Mouse (Mus musculus) gastrocnemius, postnatal 25 days (tissue): ENCODE measurements around the gene Tmem235. TPM values are rescaled to one million over a fixed set of nuclear protein-coding genes. Genes with fewer than 3 reads are reported as not detected.

Experiments
- DNase-seq: peaks from one replicate; pipeline ENCODE4 v3.0.0; 2022
- total RNA-seq, 2 experiments: library from RNA; stranded (reverse); gene quantifications; 1 replicate in 1 of 2; 2 replicates in 1 of 2; pipeline ENCODE4 v1.2.3; 2021

The Tmem235 gene
- total RNA-seq, 2 experiments from 2014 or later, result not detected

DNA sequence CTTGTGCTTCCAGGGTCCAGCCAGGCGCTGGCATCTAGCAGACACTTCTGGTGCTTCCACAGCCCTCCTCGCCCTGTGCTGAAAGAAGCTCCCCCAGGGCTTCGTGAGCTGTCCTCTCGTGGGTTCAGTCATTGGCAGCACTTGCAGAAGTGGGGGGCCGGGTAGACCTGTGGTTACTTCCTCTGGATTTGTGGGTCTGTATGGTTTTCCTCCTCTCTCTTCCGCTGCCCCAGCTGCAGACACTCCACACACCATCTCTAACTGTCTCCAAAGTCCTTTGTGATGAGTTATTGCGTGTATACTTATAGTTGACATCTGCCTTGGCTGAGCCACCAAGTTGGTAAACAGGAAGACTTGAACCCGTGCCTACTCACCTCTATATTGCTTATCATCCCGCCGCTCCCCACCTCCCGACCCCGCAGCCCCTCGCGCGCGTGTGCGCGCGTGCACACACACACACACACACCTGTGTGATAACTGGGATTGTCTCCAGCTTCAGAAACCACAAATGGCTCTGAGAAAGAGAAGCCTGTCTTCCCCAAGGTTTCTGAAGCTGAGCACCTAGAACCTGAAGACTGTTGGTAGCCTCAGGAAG is 31.1 kb downstream of the Tmem235 start:
- DNase-seq, result no peak

DNA sequence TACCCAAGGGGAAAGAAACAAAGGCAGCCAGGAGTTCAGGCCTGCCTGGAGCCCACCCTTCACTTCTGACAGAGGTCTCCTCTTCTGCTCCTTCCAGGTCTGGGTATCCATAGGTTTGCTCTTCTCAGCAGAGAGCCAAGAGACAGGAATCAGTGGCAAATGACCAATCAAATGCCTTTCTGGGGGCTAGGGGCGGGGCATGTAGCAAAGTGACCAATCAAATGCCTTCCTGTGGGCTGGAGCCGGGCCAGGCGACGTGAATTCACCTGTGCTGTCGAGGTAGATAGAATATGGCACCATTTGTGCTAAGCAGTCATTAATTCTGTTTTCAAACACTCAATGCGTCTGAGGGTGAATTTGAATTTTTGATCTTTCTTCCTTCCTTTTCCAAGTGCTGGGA is 31.6 kb downstream of the Tmem235 start:
- DNase-seq, result no peak

DNA sequence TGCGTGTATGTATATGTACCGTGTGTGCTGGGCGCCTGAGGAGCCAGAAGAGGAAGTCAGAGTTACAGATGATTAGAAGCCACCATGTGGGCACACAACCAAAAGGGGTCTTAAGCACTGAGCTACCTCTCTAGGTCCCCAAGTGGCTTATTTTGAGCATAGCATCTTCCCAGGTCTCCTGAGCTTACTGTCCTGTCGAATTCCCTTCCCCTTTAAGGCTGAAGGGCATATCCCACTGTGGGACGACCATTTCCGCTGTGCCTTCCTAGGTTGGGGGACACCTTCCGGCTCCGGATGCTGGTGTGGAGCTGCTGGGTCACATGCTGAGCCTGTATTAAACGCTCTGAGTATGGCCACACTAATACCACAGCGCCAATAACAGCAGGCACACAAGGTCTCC is 34.1 kb downstream of the Tmem235 start:
- no peak for DNase-seq

DNA sequence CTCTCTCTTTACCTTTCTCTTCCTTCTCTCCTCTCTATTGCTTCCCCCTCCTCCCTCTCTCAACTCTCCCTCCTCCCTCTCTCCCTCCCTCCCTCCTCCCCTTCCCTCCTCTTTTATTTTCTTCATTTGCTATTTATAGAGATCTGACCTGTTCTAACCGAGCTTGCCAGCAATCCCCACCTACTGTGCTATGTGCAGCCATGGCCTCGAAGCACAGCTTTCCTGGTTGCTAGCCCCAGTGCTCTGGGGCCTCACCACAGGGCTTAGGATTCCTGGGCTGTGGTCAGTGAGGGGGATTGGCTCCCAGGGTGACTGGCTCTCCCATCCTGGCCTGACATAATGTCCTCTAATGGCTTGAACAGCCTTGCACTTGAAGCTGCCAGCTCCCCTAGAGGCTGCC is 36.0 kb downstream of the Tmem235 start:
- DNase-seq, result no peak

DNA sequence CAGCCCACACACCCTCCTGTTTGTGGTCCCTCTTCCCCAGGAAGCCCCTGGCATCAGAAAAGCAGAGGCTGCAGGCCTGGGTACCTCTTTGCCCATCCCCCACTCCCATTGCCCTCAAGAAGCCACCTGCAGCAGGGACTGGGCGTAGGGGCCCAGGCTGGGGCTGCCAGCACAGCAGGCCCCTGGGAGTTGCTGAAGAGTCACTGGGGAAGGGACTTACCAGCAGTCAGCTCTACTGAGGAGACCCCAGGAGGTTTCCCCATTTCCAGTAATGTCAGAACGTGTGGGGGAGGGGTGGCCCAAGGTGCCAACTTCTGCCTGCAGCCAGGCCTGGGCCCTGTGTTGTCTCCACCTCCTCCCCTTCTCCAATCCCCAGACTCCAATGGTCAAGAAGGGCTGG is 41.7 kb downstream of the Tmem235 start:
- DNase-seq, result no peak

DNA sequence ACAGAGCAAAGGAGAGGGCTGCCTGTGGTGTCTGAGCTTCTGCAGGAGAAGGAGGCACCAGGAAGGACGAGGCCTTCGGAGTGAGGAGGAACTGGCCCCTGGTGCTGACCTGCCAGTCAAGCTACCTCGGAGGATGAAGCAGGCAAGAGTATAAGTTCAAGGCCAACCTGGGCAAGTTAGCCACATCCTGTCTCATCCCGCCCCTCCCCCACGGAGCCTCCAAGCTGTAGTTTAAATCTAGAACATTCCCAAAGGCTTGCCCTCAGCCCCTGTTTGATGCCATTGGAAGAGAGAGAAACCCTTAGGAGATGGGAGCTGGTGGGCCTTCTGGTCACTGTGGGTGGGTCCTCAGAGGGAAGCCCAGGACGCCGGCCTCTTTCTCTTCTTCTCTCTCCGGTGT is 43.9 kb downstream of the Tmem235 start:
- no peak for DNase-seq

DNA sequence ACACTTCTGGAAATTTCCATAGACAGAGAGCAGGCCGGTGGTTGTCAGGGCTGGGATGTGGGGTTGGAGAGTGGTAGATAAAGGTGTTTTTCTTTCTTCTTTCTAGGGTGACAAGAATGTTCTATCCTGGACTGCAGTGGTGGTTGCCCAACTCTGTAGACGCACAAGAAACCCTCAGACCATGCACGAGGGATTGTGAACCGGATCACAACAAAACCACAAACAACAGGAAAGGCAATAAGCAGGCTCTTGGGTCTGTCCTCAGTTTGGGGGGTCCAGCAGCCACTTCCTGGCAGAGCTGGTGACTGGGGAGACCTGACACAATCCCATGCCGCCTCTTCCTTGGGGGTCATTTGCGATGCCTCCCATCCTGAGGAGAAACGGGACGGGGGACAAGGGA is 48.8 kb downstream of the Tmem235 start:
- no peak for DNase-seq

DNA sequence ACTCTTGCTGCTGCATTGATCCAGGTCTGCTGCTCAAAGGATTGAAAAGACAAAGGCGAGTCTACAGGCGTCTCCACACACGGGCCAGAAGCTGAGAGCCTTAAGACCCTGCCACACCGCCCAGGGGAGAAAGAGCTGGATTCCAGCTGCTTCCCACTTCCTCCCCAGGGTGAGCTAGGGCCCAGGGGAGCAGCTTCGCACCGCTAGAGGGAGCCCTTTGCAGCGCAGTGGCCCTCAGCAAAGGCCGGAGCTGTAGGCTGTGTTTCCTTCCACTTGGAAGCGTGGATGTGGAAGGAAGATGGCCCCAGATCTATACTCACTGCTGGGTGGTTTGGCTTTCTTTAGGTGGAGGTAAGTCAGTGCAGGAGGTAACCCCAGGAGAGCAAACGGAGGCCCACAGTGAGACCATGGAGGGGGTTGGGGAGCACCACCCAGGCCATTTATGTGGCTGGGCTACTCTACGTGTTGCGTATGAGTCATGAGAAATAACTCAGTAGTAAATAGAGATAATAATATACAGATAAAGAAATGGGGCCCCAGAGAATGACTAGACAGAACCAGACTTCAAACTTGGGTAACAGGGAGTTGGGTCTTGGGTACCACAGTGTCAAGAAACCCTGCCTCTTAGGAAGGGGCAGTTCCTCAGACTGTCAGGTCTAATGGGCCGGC is 52.3 kb downstream of the Tmem235 start:
- peak; percentile 76 for DNase-seq

DNA sequence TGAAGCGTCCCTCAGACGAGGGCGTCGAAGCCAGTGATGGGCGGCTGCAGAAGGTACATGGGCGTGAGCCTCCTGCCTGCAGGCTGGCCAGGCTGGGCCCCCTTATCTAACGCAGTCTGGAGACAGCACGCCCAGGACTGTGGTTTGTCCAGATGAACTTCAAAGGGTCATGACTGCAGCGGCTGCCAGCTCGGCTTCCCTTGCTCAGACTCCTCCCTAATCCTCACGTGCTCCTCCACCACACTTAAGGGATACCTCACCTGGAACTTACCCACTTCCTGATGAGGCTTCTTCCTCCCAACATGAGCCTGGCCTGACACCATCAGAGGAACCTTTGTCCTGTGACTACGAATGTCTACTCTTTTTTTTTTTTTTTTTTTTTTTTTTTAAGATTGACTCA is 54.0 kb downstream of the Tmem235 start:
- DNase-seq, result no peak

Other genes with a start within 250 kb of the Tmem235 start
- 10 to 100 TPM; 17.2 to 18.2 TPM for gene Tnrc6c, start 206.5 kb upstream of the Tmem235 start, total RNA-seq
- gene Tmc8, start 78.7 kb upstream of the Tmem235 start, total RNA-seq, result 1 to 10 TPM in 1 of 2 experiments, under 1 TPM in 1; 0.56 to 1.6 TPM
- gene Tmc6, start 78.6 kb upstream of the Tmem235 start, total RNA-seq, result 1 to 10 TPM; 6.8 to 7.8 TPM
- gene 6030468B19Rik, start 63.1 kb upstream of the Tmem235 start, total RNA-seq, result not detected
- 1 to 10 TPM; 1.0 to 1.1 TPM for gene Gm20708, start 51.1 kb upstream of the Tmem235 start, total RNA-seq
- gene Syngr2, start 51.1 kb upstream of the Tmem235 start, total RNA-seq, result 100 to 1,000 TPM; 143 to 146 TPM
- gene Afmid, start 34.8 kb upstream of the Tmem235 start, total RNA-seq, result 1 to 10 TPM; 1.9 to 3.1 TPM
- gene Tk1, start 34.7 kb upstream of the Tmem235 start, total RNA-seq, result 1 to 10 TPM; 2.8 to 4.3 TPM
- under 1 TPM in 1 of 2 experiments, not detected in 1; 0.86 TPM for gene Birc5, start 11.5 kb upstream of the Tmem235 start, total RNA-seq
- 1 to 10 TPM; 4.7 to 6.1 TPM for gene Tha1, start 12.7 kb downstream of the Tmem235 start, total RNA-seq
- 1 to 10 TPM; 4.4 to 6.1 TPM for gene Socs3, start 109.3 kb downstream of the Tmem235 start, total RNA-seq
- 10 to 100 TPM; 18.4 to 18.6 TPM for gene Pgs1, start 125.5 kb downstream of the Tmem235 start, total RNA-seq